Mouse (Mus musculus): Measurements from ENCODE around the gene 4930503B20Rik. TPM values are rescaled to one million over a fixed set of nuclear protein-coding genes. Genes with fewer than 3 reads are reported as not detected.

The 4930503B20Rik gene
- 0.17 and 0.28 TPM in 2 replicates for polyA plus RNA-seq (2015; fragmentation: Nextera tagmentation; extraction: Ambion mirVana)

- Histone ChIP-seq H3K4me3 (ENCODE audit: low read length) (no peak within 1 kb of the TSS), H3K27ac (ENCODE audit: low read length) (no peak within 1 kb of the TSS), H3K4me2 (ENCODE audit: low read depth, low read length) (no peak within 1 kb of the TSS), H3K27me3 (ENCODE audit: control insufficient read depth, insufficient read depth, low read length) (no peaks in the 10 kb centered on the region), H3K9ac (ENCODE audit: low read length) (no peak within 1 kb of the TSS), H3K9me3 (replicated peaks; ENCODE audit: control insufficient read depth, low read length) (no peaks in the 10 kb centered on the region), H3K36me3 (ENCODE audit: control insufficient read depth, insufficient read depth) (no peaks in the 10 kb centered on the region), H3K4me1 (ENCODE audit: control insufficient read depth, insufficient read depth, low read length) (peaks cover 8% of the 10 kb centered on the region)
- 61% methylated on average over 3 of the region's 3 CpGs for WGBS
- ATAC-seq (replicated peaks; ENCODE audit: extremely low read depth, insufficient read depth, low FRiP score) = no peak
Measured at GRCm38 (mm10) chr3:146651217-146651616, at the start of gene 4930503B20Rik. Gene 4930503B20Rik, minus strand, starts transcription at chr3:146651317.

DNA sequence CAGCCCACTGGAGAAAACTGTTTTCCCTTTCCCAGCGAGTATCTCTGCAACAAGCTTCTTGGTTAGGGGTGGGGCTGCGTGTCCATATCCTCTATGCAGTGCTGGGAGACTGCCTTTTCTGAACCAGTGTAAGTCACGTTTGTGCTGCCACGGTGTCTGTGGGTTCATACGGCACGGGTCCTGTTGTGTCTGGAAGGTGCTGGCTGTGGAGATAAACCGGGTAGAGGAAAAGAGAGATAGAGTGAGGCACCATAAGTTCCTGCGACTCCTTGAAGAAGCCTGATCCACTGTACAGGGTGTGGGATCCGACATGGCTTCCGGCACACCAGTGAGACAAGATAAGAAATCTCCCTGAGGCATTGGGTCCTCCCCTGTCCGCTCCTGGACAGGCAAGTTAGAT, 48.9 kb upstream of the 4930503B20Rik start:
- WGBS = 39% methylated on average over 11 of the region's 11 CpGs
- ATAC-seq (replicated peaks; ENCODE audit: extremely low read depth, insufficient read depth, low FRiP score) = no peak; the same call in 1 of the 2 replicates
- Histone ChIP-seq H3K36me3 (ENCODE audit: control insufficient read depth, insufficient read depth) (no peaks in the 10 kb centered on the region), H3K9ac (ENCODE audit: low read length) (no peak overlapping the region), H3K27me3 (ENCODE audit: control insufficient read depth, insufficient read depth, low read length) (no peaks in the 10 kb centered on the region), H3K9me3 (replicated peaks; ENCODE audit: control insufficient read depth, low read length) (no peaks in the 10 kb centered on the region), H3K4me3 (ENCODE audit: low read length) (0 out of 2 replicates have a peak overlapping the region, but pooled peaks have one; percentile 13), H3K4me1 (ENCODE audit: control insufficient read depth, insufficient read depth, low read length) (peaks cover 10% of the 10 kb centered on the region; the same call in 1 of the 2 replicates), H3K4me2 (ENCODE audit: low read depth, low read length) (peak overlapping the region; percentile 46), H3K27ac (ENCODE audit: low read length) (no peak overlapping the region)

DNA sequence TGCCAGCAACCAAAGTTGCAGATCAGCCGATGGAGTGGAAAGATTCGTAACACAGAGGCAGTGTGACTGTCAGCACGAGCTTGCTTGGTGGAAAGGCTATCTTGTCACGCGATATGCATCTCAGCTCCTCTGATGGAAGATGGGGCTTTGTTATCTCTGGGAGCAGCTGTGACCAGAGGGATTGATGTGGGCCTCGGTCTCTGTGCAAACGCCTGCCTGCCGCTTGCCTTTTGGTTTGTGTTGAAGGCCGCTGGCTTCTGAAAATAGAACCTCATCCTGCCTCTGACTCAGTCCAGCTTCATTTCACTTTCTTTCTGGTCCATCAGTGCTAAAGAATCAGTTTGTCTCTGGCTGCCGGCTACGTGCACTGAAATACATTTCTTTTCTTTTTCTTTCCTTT, 47.9 kb upstream of the 4930503B20Rik start:
- peak overlapping the region; percentile 23; the same call in 1 of the 2 replicates for H3K4me2 ChIP-seq (ENCODE audit: low read depth, low read length)
- no peaks in the 10 kb centered on the region for H3K27me3 ChIP-seq (ENCODE audit: control insufficient read depth, insufficient read depth, low read length)
- H3K9me3 ChIP-seq (replicated peaks; ENCODE audit: control insufficient read depth, low read length) = no peaks in the 10 kb centered on the region
- WGBS = 25% methylated on average over 11 of the region's 11 CpGs
- H3K4me1 ChIP-seq (ENCODE audit: control insufficient read depth, insufficient read depth, low read length) = peaks cover 10% of the 10 kb centered on the region; the same call in 1 of the 2 replicates
- peak overlapping the region; percentile 30; the same call in 1 of the 2 replicates for H3K9ac ChIP-seq (ENCODE audit: low read length)
- no peak overlapping the region for H3K27ac ChIP-seq (ENCODE audit: low read length)
- no peak for ATAC-seq (replicated peaks; ENCODE audit: extremely low read depth, insufficient read depth, low FRiP score)
- H3K36me3 ChIP-seq (ENCODE audit: control insufficient read depth, insufficient read depth) = no peaks in the 10 kb centered on the region
- H3K4me3 ChIP-seq (ENCODE audit: low read length) = no peak overlapping the region

GRCm38 (mm10) chr3:146692547-146692946, 41.4 kb upstream of the 4930503B20Rik start:
- H3K27ac ChIP-seq (ENCODE audit: low read length) = no peak overlapping the region
- peaks cover 9% of the 10 kb centered on the region for H3K4me1 ChIP-seq (ENCODE audit: control insufficient read depth, insufficient read depth, low read length)
- H3K27me3 ChIP-seq (ENCODE audit: control insufficient read depth, insufficient read depth, low read length) = no peaks in the 10 kb centered on the region
- H3K9ac ChIP-seq (ENCODE audit: low read length) = no peak overlapping the region
- ATAC-seq (replicated peaks; ENCODE audit: extremely low read depth, insufficient read depth, low FRiP score) = no peak
- 74% methylated on average over 5 of the region's 5 CpGs for WGBS
- H3K4me3 ChIP-seq (ENCODE audit: low read length) = no peak overlapping the region
- no peak overlapping the region for H3K4me2 ChIP-seq (ENCODE audit: low read depth, low read length)
- no peaks in the 10 kb centered on the region for H3K36me3 ChIP-seq (ENCODE audit: control insufficient read depth, insufficient read depth)
- H3K9me3 ChIP-seq (replicated peaks; ENCODE audit: control insufficient read depth, low read length) = no peaks in the 10 kb centered on the region

DNA sequence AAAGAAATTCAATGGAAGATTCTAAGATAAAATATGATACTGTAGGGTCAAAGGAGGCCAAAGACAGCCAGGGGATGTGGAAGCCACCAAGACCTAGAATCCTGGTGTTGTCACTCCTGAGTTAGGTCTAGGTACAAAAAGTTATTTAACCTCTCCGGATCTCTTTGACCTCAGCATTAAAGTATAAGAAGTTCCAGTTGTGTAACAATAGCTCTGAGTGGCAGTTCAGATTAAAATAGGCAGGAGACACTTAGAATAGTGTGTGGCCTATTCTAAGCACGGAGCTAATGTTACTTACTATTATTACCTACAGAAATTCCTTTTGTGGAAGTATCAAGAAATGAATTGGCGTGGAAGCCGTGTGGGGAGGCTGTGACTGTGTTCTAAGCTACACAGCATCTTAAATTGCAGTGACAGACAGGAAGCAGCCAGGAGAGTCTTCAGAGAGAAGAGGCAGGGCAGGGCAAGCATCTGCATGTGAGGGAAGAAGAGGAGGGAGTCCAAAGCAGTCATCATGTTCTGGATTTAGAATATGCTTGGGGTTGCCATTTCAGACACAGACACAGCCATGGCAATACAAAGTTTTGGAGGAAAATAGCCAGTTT, 36.1 kb upstream of the 4930503B20Rik start:
- no peaks in the 10 kb centered on the region for H3K27me3 ChIP-seq (ENCODE audit: control insufficient read depth, insufficient read depth, low read length)
- H3K9ac ChIP-seq (ENCODE audit: low read length) = no peak overlapping the region
- peaks cover 35% of the 10 kb centered on the region for H3K4me1 ChIP-seq (ENCODE audit: control insufficient read depth, insufficient read depth, low read length)
- H3K4me3 ChIP-seq (ENCODE audit: low read length) = no peak overlapping the region
- ATAC-seq (replicated peaks; ENCODE audit: extremely low read depth, insufficient read depth, low FRiP score) = peak; percentile 30; the same call in 1 of the 2 replicates
- no peaks in the 10 kb centered on the region for H3K36me3 ChIP-seq (ENCODE audit: control insufficient read depth, insufficient read depth)
- WGBS = 32% methylated on average over 4 of the region's 4 CpGs
- H3K9me3 ChIP-seq (replicated peaks; ENCODE audit: control insufficient read depth, low read length) = no peaks in the 10 kb centered on the region
- H3K27ac ChIP-seq (ENCODE audit: low read length) = peak overlapping the region; percentile 89
- peak overlapping the region; percentile 20; the same call in 1 of the 2 replicates for H3K4me2 ChIP-seq (ENCODE audit: low read depth, low read length)

GRCm38 (mm10) chr3:146686428-146686827, 35.3 kb upstream of the 4930503B20Rik start:
- no peaks in the 10 kb centered on the region for H3K9me3 ChIP-seq (replicated peaks; ENCODE audit: control insufficient read depth, low read length)
- peak overlapping the region; percentile 13; the same call in 1 of the 2 replicates for H3K27ac ChIP-seq (ENCODE audit: low read length)
- WGBS = 76% methylated on average over 8 of the region's 8 CpGs
- H3K9ac ChIP-seq (ENCODE audit: low read length) = no peak overlapping the region
- ATAC-seq (replicated peaks; ENCODE audit: extremely low read depth, insufficient read depth, low FRiP score) = no peak
- no peaks in the 10 kb centered on the region for H3K36me3 ChIP-seq (ENCODE audit: control insufficient read depth, insufficient read depth)
- no peaks in the 10 kb centered on the region for H3K27me3 ChIP-seq (ENCODE audit: control insufficient read depth, insufficient read depth, low read length)
- peaks cover 42% of the 10 kb centered on the region for H3K4me1 ChIP-seq (ENCODE audit: control insufficient read depth, insufficient read depth, low read length)
- no peak overlapping the region for H3K4me3 ChIP-seq (ENCODE audit: low read length)
- H3K4me2 ChIP-seq (ENCODE audit: low read depth, low read length) = no peak overlapping the region

DNA sequence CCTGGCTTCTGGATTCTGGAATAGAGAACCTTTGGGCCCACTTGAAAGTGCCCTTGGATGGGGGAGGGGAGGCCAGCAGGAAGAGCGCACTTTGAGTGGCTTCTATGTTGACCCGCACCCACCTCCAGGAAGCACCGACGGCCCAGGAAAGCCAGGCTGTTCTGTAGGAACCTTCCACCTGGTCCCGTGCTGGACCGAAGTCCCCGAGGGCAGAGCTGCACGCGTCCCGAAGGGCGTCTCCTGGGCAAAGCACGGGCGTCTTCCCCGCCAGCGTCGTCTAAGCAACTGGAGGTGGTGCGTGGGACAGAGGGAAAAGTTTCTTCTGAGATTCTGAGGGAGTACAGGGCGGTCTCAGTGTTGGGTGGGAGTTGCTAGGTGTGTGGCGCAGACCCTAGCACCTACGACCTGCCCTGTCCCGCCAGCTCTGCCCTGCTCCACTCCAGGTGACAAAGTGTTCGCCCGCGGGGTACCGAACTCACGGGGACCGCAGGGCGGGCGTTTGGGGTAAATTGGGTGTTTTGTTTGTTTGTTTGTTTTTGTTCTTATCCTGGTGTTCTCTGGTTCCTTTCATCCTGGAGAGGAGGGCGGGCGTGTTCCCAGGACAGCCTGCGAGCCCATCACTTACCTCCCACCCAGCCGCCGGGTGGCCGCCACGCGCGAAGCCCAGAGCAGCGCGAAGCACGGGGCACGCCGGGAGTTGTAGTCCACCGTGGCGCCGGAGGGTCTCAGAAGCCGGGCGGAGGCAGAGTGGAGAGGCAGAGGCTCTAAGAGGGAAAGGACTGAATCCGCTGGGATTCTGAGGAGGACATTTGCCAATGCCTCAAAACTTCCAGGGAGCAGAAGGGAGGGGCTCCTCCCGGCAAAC, 33.9 kb upstream of the 4930503B20Rik start, which contains the start of gene Samd13:
Samd13 (minus strand) TSS at position 782 of the 865 bp plus-strand sequence.
- H3K9me3 ChIP-seq (replicated peaks; ENCODE audit: control insufficient read depth, low read length) = no peaks in the 10 kb centered on the region
- H3K27ac ChIP-seq (ENCODE audit: low read length) = peak within 1 kb of the TSS; percentile 42
- H3K4me2 ChIP-seq (ENCODE audit: low read depth, low read length) = peak within 1 kb of the TSS; percentile 96
- no peaks in the 10 kb centered on the region for H3K36me3 ChIP-seq (ENCODE audit: control insufficient read depth, insufficient read depth)
- H3K27me3 ChIP-seq (ENCODE audit: control insufficient read depth, insufficient read depth, low read length) = no peaks in the 10 kb centered on the region
- H3K4me1 ChIP-seq (ENCODE audit: control insufficient read depth, insufficient read depth, low read length) = peaks cover 42% of the 10 kb centered on the region
- H3K4me3 ChIP-seq (ENCODE audit: low read length) = peak within 1 kb of the TSS; percentile 72
- 2% methylated on average over 50 of the region's 50 CpGs for WGBS
- peak; percentile 84 for ATAC-seq (replicated peaks; ENCODE audit: extremely low read depth, insufficient read depth, low FRiP score)
- peak within 1 kb of the TSS; percentile 83 for H3K9ac ChIP-seq (ENCODE audit: low read length)

DNA sequence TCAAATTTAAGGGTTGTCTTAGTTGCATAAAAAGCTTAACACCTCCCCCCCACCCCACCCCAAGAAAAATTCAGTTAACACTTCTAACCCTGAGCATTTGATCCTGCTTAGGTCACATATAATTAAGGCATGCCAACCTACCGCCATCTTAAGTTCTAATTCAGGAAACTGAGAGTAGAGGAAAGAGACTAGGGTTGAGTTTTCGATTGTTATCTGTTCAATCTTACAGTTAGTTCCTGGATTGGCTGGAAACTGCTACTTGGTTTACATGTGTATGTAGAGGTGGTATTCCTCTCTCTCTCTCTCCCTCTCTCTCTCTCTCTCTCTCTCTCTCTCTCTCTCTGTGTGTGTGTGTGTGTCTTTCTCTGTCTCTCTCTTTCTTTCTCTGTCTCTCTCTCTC, 32.0 kb upstream of the 4930503B20Rik start:
- Histone ChIP-seq H3K27me3 (ENCODE audit: control insufficient read depth, insufficient read depth, low read length) (no peaks in the 10 kb centered on the region), H3K9ac (ENCODE audit: low read length) (no peak overlapping the region), H3K9me3 (replicated peaks; ENCODE audit: control insufficient read depth, low read length) (no peaks in the 10 kb centered on the region), H3K36me3 (ENCODE audit: control insufficient read depth, insufficient read depth) (no peaks in the 10 kb centered on the region), H3K4me1 (ENCODE audit: control insufficient read depth, insufficient read depth, low read length) (peaks cover 39% of the 10 kb centered on the region), H3K4me2 (ENCODE audit: low read depth, low read length) (peak overlapping the region; percentile 53), H3K27ac (ENCODE audit: low read length) (peak overlapping the region; percentile 41), H3K4me3 (ENCODE audit: low read length) (no peak overlapping the region)
- WGBS = 60% methylated on average over 2 of the region's 2 CpGs
- ATAC-seq (replicated peaks; ENCODE audit: extremely low read depth, insufficient read depth, low FRiP score) = no peak
